Mouse (Mus musculus) cerebellum, adult 11-12 months (tissue): ENCODE results near the gene Tomm40l.

Experiments
- DNase-seq: peaks from one replicate; pipeline ENCODE4 v3.0.0; 2022

Tomm40l gene

GRCm38 (mm10) chr1:171223796-171224195 lies 1.5 kb upstream of the Tomm40l start:
- peak; percentile 38 for DNase-seq

GRCm38 (mm10) chr1:171223168-171223567 lies 854 bp upstream of the Tomm40l start:
- DNase-seq = peak; percentile 39

- peak; percentile 50 for DNase-seq
Measured at GRCm38 (mm10) chr1:171221281-171222193, 777 bp downstream of the Tomm40l start.

GRCm38 (mm10) chr1:171220871-171221270 lies 1.4 kb downstream of the Tomm40l start:
- peak; percentile 82 for DNase-seq

- DNase-seq = no peak
Measured at GRCm38 (mm10) chr1:171216241-171216955, 5.9 kb downstream of the Tomm40l start.

GRCm38 (mm10) chr1:171213801-171214496 lies 8.4 kb downstream of the Tomm40l start, which contains the start of gene Nr1i3:
Nr1i3 (plus strand) TSS chr1:171213970.
- no peak for DNase-seq

- no peak for DNase-seq
Measured at GRCm38 (mm10) chr1:171212854-171213253, 9.5 kb downstream of the Tomm40l start.

- no peak for DNase-seq
Measured at GRCm38 (mm10) chr1:171209409-171209808, 12.9 kb downstream of the Tomm40l start.

GRCm38 (mm10) chr1:171205704-171206493 lies 16.4 kb downstream of the Tomm40l start:
- DNase-seq = no peak

GRCm38 (mm10) chr1:171204249-171204644 lies 18.1 kb downstream of the Tomm40l start:
- no peak for DNase-seq

GRCm38 (mm10) chr1:171203471-171204248 lies 18.7 kb downstream of the Tomm40l start:
- DNase-seq = no peak

GRCm38 (mm10) chr1:171200769-171201168 lies 21.5 kb downstream of the Tomm40l start:
- DNase-seq = no peak

GRCm38 (mm10) chr1:171199532-171199931 lies 22.8 kb downstream of the Tomm40l start:
- DNase-seq = no peak

GRCm38 (mm10) chr1:171195887-171196397 lies 26.4 kb downstream of the Tomm40l start, which contains the start of gene Pcp4l1:
Pcp4l1 (minus strand) TSS chr1:171196268.
- DNase-seq = peak; percentile 37

- DNase-seq = no peak
Measured at GRCm38 (mm10) chr1:171195046-171195822, 27.1 kb downstream of the Tomm40l start.

- no peak for DNase-seq
Measured at GRCm38 (mm10) chr1:171193911-171194830, 28.1 kb downstream of the Tomm40l start.

GRCm38 (mm10) chr1:171193093-171193840 lies 29.0 kb downstream of the Tomm40l start:
- DNase-seq = no peak

- no peak for DNase-seq
Measured at GRCm38 (mm10) chr1:171192283-171192682, 30.0 kb downstream of the Tomm40l start.
